In genomic region chr15:100306201-100306600, GRCm38 (mm10) we compare ENCODE assay signal across 25 mouse cellular contexts. TPM values are rescaled to one million over a fixed set of nuclear protein-coding genes. Genes with fewer than 3 reads are reported as not detected.
DNase-seq lines count a peak whose midpoint lies in the region; ATAC-seq and TF ChIP-seq lines count a peak whose summit lies in the region.
"Had no signal": no experiment of that assay in that cellular context is flagged by ENCODE, and none has a peak within 500 bp of the region (broad histone marks: within the 10 kb centered on the region; RNA-seq: fewer than 3 reads in every experiment).

No protein-coding gene starts in this region.

- TF ChIP-seq POLR2A in MEL (IDR thresholded peaks at IDR 0.05; ENCODE audit: control insufficient read depth in 1 of 2, insufficient read depth in 1 of 2, low read depth in 1 of 2, low read length in 2 of 2, poor library complexity in 1 of 2) = no peak

- no peak for ATAC-seq in heart, embryonic 11.5 days (replicated peaks; ENCODE audit: insufficient number of reproducible peaks, low FRiP score, low TSS enrichment)
- ATAC-seq in liver, embryonic 16.5 days (ENCODE audit: low read depth) = no peak
- ATAC-seq: hindbrain, embryonic 16.5 days had no signal

- no peak for TF ChIP-seq RAD21 in MEL (IDR thresholded peaks at IDR 0.05; ENCODE audit: low read depth, low read length)

- peak in 1 of 2 experiments; percentile 25; a peak in 1 of 4 replicates for TF ChIP-seq EP300 in MEL (IDR thresholded peaks at IDR 0.05; ENCODE audit: low read depth in 1 of 2, low read length in 2 of 2)

- no peak overlapping the region for H3K4me2 ChIP-seq in heart, embryonic 11.5 days
- H3K4me2 ChIP-seq in liver, embryonic 16.5 days (ENCODE audit: low read depth, low read length) = peak overlapping the region; percentile 84

- H3K4me1 ChIP-seq in heart, embryonic 11.5 days (ENCODE audit: control insufficient read depth, insufficient read depth, low read length) = peaks cover 4% of the 10 kb centered on the region; the same call in 1 of the 2 replicates
- H3K4me1 ChIP-seq in MEL (ENCODE audit: control insufficient read depth in 1 of 2, insufficient read depth in 2 of 2, low read length in 2 of 2) = peaks cover 19 to 22% of the 10 kb centered on the region in 2 experiments
- peaks cover 21% of the 10 kb centered on the region for H3K4me1 ChIP-seq in liver, embryonic 16.5 days (ENCODE audit: control insufficient read depth, low read depth, low read length)

- no peaks in the 10 kb centered on the region for H3K36me3 ChIP-seq in heart, embryonic 11.5 days (ENCODE audit: control insufficient read depth, insufficient read depth, low read length)
- H3K36me3 ChIP-seq in MEL (ENCODE audit: control insufficient read depth in 1 of 2, insufficient read depth in 2 of 2, low read length in 2 of 2) = peaks cover 0 to 21% of the 10 kb centered on the region in 2 experiments; a peak in 2 of 4 replicates
- no peaks in the 10 kb centered on the region for H3K36me3 ChIP-seq in liver, embryonic 16.5 days (ENCODE audit: control insufficient read depth, insufficient read depth)
- H3K36me3 ChIP-seq: embryonic facial prominence, embryonic 13.5 days had no signal

- H3K9ac ChIP-seq in heart, embryonic 11.5 days (ENCODE audit: low read depth, low read length) = no peak overlapping the region
- H3K9ac ChIP-seq in MEL (ENCODE audit: control insufficient read depth, low read depth, low read length, poor library complexity, severe bottlenecking) = no peak overlapping the region; the same call in 1 of the 2 replicates
- H3K9ac ChIP-seq in liver, embryonic 16.5 days (ENCODE audit: low read depth, low read length) = no peak overlapping the region
- H3K9ac ChIP-seq: embryonic facial prominence, embryonic 13.5 days had no signal

- no peak overlapping the region for H3K4me3 ChIP-seq in heart, embryonic 11.5 days (ENCODE audit: low read depth, low read length)
- H3K4me3 ChIP-seq in left cerebral cortex, adult 2 months = peak overlapping the region; percentile 60
- peak overlapping the region in 1 of 2 experiments; percentile 99; a peak in 2 of 4 replicates for H3K4me3 ChIP-seq in MEL (ENCODE audit: control insufficient read depth in 1 of 2, insufficient read depth in 1 of 2, low read depth in 2 of 2, low read length in 2 of 2)
- peak overlapping the region; percentile 73 for H3K4me3 ChIP-seq in liver, embryonic 16.5 days (ENCODE audit: low read depth, low read length)

- TF ChIP-seq CTCF in left cerebral cortex, adult 2 months (IDR thresholded peaks at IDR 0.05) = no peak
- TF ChIP-seq CTCF in MEL (IDR thresholded peaks at IDR 0.05 in 2 of 3, conservative IDR thresholded peaks at IDR 0.05 in 1 of 3; ENCODE audit: control insufficient read depth in 1 of 3, insufficient read depth in 1 of 3, low read depth in 2 of 3, low read length in 3 of 3, poor library complexity in 1 of 3, severe bottlenecking in 1 of 3) = no peak

- WGBS in heart, embryonic 11.5 days (ENCODE audit: insufficient replicate concordance) = 72% methylated on average over 2 of the region's 2 CpGs
- WGBS in liver, embryonic 16.5 days (ENCODE audit: insufficient replicate concordance) = 29% methylated on average over 2 of the region's 2 CpGs

- H3K9me3 ChIP-seq in heart, embryonic 11.5 days (replicated peaks; ENCODE audit: control insufficient read depth, low read length) = no peaks in the 10 kb centered on the region
- H3K9me3 ChIP-seq in MEL (replicated peaks; ENCODE audit: insufficient read depth, low read length) = no peaks in the 10 kb centered on the region
- H3K9me3 ChIP-seq in liver, embryonic 16.5 days (replicated peaks; ENCODE audit: control insufficient read depth, low read length) = no peaks in the 10 kb centered on the region
- H3K9me3 ChIP-seq: embryonic facial prominence, embryonic 13.5 days had no signal

- peaks cover 7% of the 10 kb centered on the region for H3K79me2 ChIP-seq in MEL (ENCODE audit: control insufficient read depth, insufficient read depth, low read length, poor library complexity)

- intact Hi-C loops in left cerebral cortex, adult 2 months (cut with DNase I) = no loop called here

- H3K27me3 ChIP-seq in heart, embryonic 11.5 days (ENCODE audit: control insufficient read depth, insufficient read depth, low read length) = no peaks in the 10 kb centered on the region
- no peaks in the 10 kb centered on the region for H3K27me3 ChIP-seq in MEL (ENCODE audit: control insufficient read depth in 1 of 2, insufficient read depth in 2 of 2, low read length in 2 of 2)
- no peaks in the 10 kb centered on the region for H3K27me3 ChIP-seq in liver, embryonic 16.5 days (ENCODE audit: control insufficient read depth, insufficient read depth, low read depth, low read length)
- H3K27me3 ChIP-seq: embryonic facial prominence, embryonic 13.5 days had no signal

- H3K27ac ChIP-seq in heart, embryonic 11.5 days (ENCODE audit: low read depth, low read length) = no peak overlapping the region
- H3K27ac ChIP-seq in left cerebral cortex, adult 2 months = no peak overlapping the region
- H3K27ac ChIP-seq in MEL (ENCODE audit: control insufficient read depth, low read depth, low read length) = peak overlapping the region; percentile 30; the same call in 1 of the 2 replicates
- no peak overlapping the region for H3K27ac ChIP-seq in liver, embryonic 16.5 days (ENCODE audit: low read length)
- H3K27ac ChIP-seq: embryonic facial prominence, embryonic 13.5 days had no signal

- DNase-seq in heart, adult 11 months = peak; percentile 67
- no peak for DNase-seq in left cerebral cortex, adult 2 months (ENCODE audit: extremely low spot score in 1 of 2, low spot score in 2 of 2)
- DNase-seq in left cerebral cortex, adult 18-20 months (ENCODE audit: low spot score in 2 of 2) = no peak
- DNase-seq in MEL (ENCODE audit: low read depth, low spot score) = peak; percentile 60
- no peak for DNase-seq in right cerebral cortex, postnatal 25 days
- DNase-seq: adrenal gland, postnatal 14 days; cerebellum, adult 2 months; gastrocnemius, postnatal 10 days; heart, postnatal 36 days; kidney, adult 9 months; lung, postnatal 10 days; thymus, postnatal 25 days had no signal

TF ChIP-seq in MEL, 35 proteins besides CTCF, POLR2A, EP300 and RAD21 (continues in another document):
- TF ChIP-seq CHD1 (IDR thresholded peaks at IDR 0.05; ENCODE audit: low read depth, low read length) (no peak), KAT2A (conservative IDR thresholded peaks at IDR 0.05; ENCODE audit: low read depth, low read length) (no peak), E2F4 (IDR thresholded peaks at IDR 0.05; ENCODE audit: borderline replicate concordance, low read depth, low read length) (no peak), ZC3H11A (IDR thresholded peaks at IDR 0.05; ENCODE audit: low read depth, low read length) (no peak), GATA1 (IDR thresholded peaks at IDR 0.05; ENCODE audit: low read depth, low read length) (0 out of 2 replicates have a peak, but pooled peaks have one; percentile 15), MYC (IDR thresholded peaks at IDR 0.05; ENCODE audit: low read depth, low read length) (no peak), NELFE (IDR thresholded peaks at IDR 0.05; ENCODE audit: low read depth, low read length) (no peak), ETS1 (IDR thresholded peaks at IDR 0.05; ENCODE audit: low read depth, low read length) (peak; percentile 67; the same call in 1 of the 2 replicates), MYB (IDR thresholded peaks at IDR 0.05; ENCODE audit: low read depth, low read length) (no peak)

RNA-seq across cellular contexts. Expression of gene Mettl7a1, which starts 2.3 kb away (rescaled TPM):
- polyA plus RNA-seq in heart, embryonic 11.5 days (2014; fragmentation: Nextera tagmentation; extraction: Ambion mirVana) = 2.5 and 2.7 TPM in 2 replicates
- total RNA-seq in left cerebral cortex, adult 2 months (2021) = 10 to 100 TPM; 30.0 to 32.2 TPM
- 10 to 100 TPM; 32.2 to 35.0 TPM for total RNA-seq in left cerebral cortex, adult 18-20 months (2021)
- 17.3 and 28.9 TPM in 2 replicates for total RNA-seq in MEL (2012; rRNA removed)
- polyA plus RNA-seq in MEL (2012; ENCODE audit: insufficient read depth in 1 of 2, insufficient read length in 2 of 2, low read depth in 1 of 2, low replicate concordance in 2 of 2, missing spikeins in 1 of 2) = 10 to 100 TPM in 1 of 2 experiments, not detected in 1; 34.4 TPM
- 12.6 and 13.5 TPM in 2 replicates for polyA plus RNA-seq in liver, embryonic 16.5 days (2015; fragmentation: Nextera tagmentation; extraction: Ambion mirVana)

RNA-seq across cellular contexts. Expression of gene Tmprss12, which starts 25.6 kb away (rescaled TPM):
- polyA plus RNA-seq in heart, embryonic 11.5 days (2014; fragmentation: Nextera tagmentation; extraction: Ambion mirVana) = not detected in 2 replicates
- total RNA-seq in left cerebral cortex, adult 2 months (2021) = not detected
- total RNA-seq in left cerebral cortex, adult 18-20 months (2021) = not detected
- not detected in 2 replicates for total RNA-seq in MEL (2012; rRNA removed)
- not detected for polyA plus RNA-seq in MEL (2012; ENCODE audit: insufficient read depth in 1 of 2, insufficient read length in 2 of 2, low read depth in 1 of 2, low replicate concordance in 2 of 2, missing spikeins in 1 of 2)
- polyA plus RNA-seq in liver, embryonic 16.5 days (2015; fragmentation: Nextera tagmentation; extraction: Ambion mirVana) = not detected in 2 replicates
- total RNA-seq: adrenal gland, postnatal 14 days; common myeloid progenitor, adult 5-6 weeks; gastrocnemius, postnatal 10 days; heart, postnatal 36 days; layer of hippocampus, adult 18-20 months; left cerebral cortex, adult 8-10 months; midbrain, postnatal 0 days had no signal
- polyA plus RNA-seq: cerebellum, adult 2 months; embryonic facial prominence, embryonic 13.5 days; forebrain, embryonic 11.5 days; hindbrain, embryonic 16.5 days; limb, embryonic 11.5 days; midbrain, postnatal 0 days; neural tube, embryonic 11.5 days; spleen, adult 2 months had no signal

RNA-seq across cellular contexts. Expression of gene Mettl7a3, which starts 28.5 kb away (rescaled TPM):
- not detected in 2 replicates for polyA plus RNA-seq in heart, embryonic 11.5 days (2014; fragmentation: Nextera tagmentation; extraction: Ambion mirVana)
- under 1 TPM in 1 of 2 experiments, not detected in 1; 0.66 TPM for total RNA-seq in left cerebral cortex, adult 2 months (2021)
- under 1 TPM in 1 of 2 experiments, not detected in 1; 0.35 TPM for total RNA-seq in left cerebral cortex, adult 18-20 months (2021)
- total RNA-seq in MEL (2012; rRNA removed) = 0.12 and 0.13 TPM in 2 replicates
- under 1 TPM in 1 of 2 experiments, not detected in 1; 0.70 TPM for polyA plus RNA-seq in MEL (2012; ENCODE audit: insufficient read depth in 1 of 2, insufficient read length in 2 of 2, low read depth in 1 of 2, low replicate concordance in 2 of 2, missing spikeins in 1 of 2)
- polyA plus RNA-seq in liver, embryonic 16.5 days (2015; fragmentation: Nextera tagmentation; extraction: Ambion mirVana) = not detected in 2 replicates
- total RNA-seq: adrenal gland, postnatal 14 days; common myeloid progenitor, adult 5-6 weeks; heart, postnatal 36 days; midbrain, postnatal 0 days had no signal
- polyA plus RNA-seq: forebrain, embryonic 11.5 days; limb, embryonic 11.5 days; midbrain, postnatal 0 days; neural tube, embryonic 11.5 days; stomach, embryonic 16.5 days had no signal

RNA-seq across cellular contexts. Expression of gene Methig1, which starts 46.7 kb away (rescaled TPM):
- polyA plus RNA-seq in heart, embryonic 11.5 days (2014; fragmentation: Nextera tagmentation; extraction: Ambion mirVana) = not detected in 2 replicates
- total RNA-seq in left cerebral cortex, adult 2 months (2021) = under 1 TPM in 1 of 2 experiments, not detected in 1; 0.68 TPM
- total RNA-seq in left cerebral cortex, adult 18-20 months (2021) = not detected
- total RNA-seq in MEL (2012; rRNA removed) = not detected in 2 replicates
- polyA plus RNA-seq in MEL (2012; ENCODE audit: insufficient read depth in 1 of 2, insufficient read length in 2 of 2, low read depth in 1 of 2, low replicate concordance in 2 of 2, missing spikeins in 1 of 2) = not detected
- polyA plus RNA-seq in liver, embryonic 16.5 days (2015; fragmentation: Nextera tagmentation; extraction: Ambion mirVana) = 0.08 and 0.13 TPM in 2 replicates
- total RNA-seq: common myeloid progenitor, adult 5-6 weeks; gastrocnemius, postnatal 10 days; heart, postnatal 36 days; layer of hippocampus, adult 18-20 months; midbrain, postnatal 0 days had no signal
- polyA plus RNA-seq: cerebellum, adult 2 months; embryonic facial prominence, embryonic 13.5 days; forebrain, embryonic 11.5 days; hindbrain, embryonic 16.5 days; limb, embryonic 11.5 days; midbrain, postnatal 0 days; neural tube, embryonic 11.5 days; spleen, adult 2 months had no signal

RNA-seq across cellular contexts. Expression of gene Mettl7a2, which starts 46.8 kb away (rescaled TPM):
- polyA plus RNA-seq in heart, embryonic 11.5 days (2014; fragmentation: Nextera tagmentation; extraction: Ambion mirVana) = not detected in 2 replicates
- under 1 TPM; 0.59 to 0.89 TPM for total RNA-seq in left cerebral cortex, adult 2 months (2021)
- under 1 TPM; 0.65 to 0.84 TPM for total RNA-seq in left cerebral cortex, adult 18-20 months (2021)
- total RNA-seq in MEL (2012; rRNA removed) = not detected in 2 replicates
- not detected for polyA plus RNA-seq in MEL (2012; ENCODE audit: insufficient read depth in 1 of 2, insufficient read length in 2 of 2, low read depth in 1 of 2, low replicate concordance in 2 of 2, missing spikeins in 1 of 2)
- not detected in 2 replicates for polyA plus RNA-seq in liver, embryonic 16.5 days (2015; fragmentation: Nextera tagmentation; extraction: Ambion mirVana)
- total RNA-seq: common myeloid progenitor, adult 5-6 weeks; midbrain, postnatal 0 days had no signal
- polyA plus RNA-seq: cerebellum, adult 2 months; embryonic facial prominence, embryonic 13.5 days; forebrain, embryonic 11.5 days; hindbrain, embryonic 16.5 days; limb, embryonic 11.5 days; midbrain, postnatal 0 days; spleen, adult 2 months; stomach, embryonic 16.5 days had no signal

Comparison
In these comparisons a context has a peak if more than half of its experiments do, and no peak if none do; other contexts are left out.
1. DNase-seq: peak in heart, adult 11 months (single experiment) and MEL (single experiment); none in left cerebral cortex, adult 2 months (0 of 2), left cerebral cortex, adult 18-20 months (0 of 2) and right cerebral cortex, postnatal 25 days (single experiment).